Mouse (Mus musculus) heart, adult 2 months (tissue): ENCODE measurements around the gene Jdp2.

Experiments
- CTCF ChIP-seq: fragments of 200-600 bp; IDR thresholded peaks from 2 replicates; pipeline ENCODE4 v1.8.1; 2022; ENCODE audit warnings: antibody characterized with exemption, mild to moderate bottlenecking, moderate library complexity
- EP300 ChIP-seq: fragments of 200-500 bp; IDR thresholded peaks from 2 replicates; pipeline ENCODE4 v1.6.1; 2011; ENCODE audit warnings: low read depth, low read length, control low read depth; ENCODE audit not compliant: insufficient read depth
- POLR2A ChIP-seq: fragments of 200-500 bp; IDR thresholded peaks from 2 replicates; pipeline ENCODE4 v1.6.1; 2011; ENCODE audit warnings: mild to moderate bottlenecking, low read depth, low read length, control low read depth; ENCODE audit not compliant: insufficient read depth

DNA sequence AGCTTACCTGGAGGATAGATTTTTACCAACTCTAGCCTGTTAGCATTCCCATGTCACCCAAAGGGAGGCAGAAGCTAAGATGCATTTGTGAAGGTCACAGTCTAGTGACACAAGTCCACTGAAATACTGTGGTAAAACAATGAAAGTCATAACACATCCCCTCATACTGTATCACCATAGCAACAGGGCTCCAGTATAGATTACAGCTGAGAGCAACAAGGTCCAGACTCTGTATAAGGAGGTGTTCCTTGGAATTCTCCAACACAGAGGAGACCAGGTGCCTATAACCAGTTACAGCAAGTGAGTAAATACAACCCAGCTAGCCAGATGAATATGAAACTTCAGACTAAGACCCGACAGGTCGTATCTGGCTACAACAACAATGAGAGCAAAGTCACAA, 33.4 kb upstream of the Jdp2 start:
- TF ChIP-seq CTCF (no peak), EP300 (no peak), POLR2A (no peak)
